Comparison of ENCODE assay signal across 14 mouse cellular contexts in genomic region chr9:87298900-87299299, GRCm38 (mm10). TPM values are rescaled to one million over a fixed set of nuclear protein-coding genes. Genes with fewer than 3 reads are reported as not detected.
A peak's percentile ranks its signal among the peaks of the same experiment; 100 is the strongest.
DNase-seq lines count a peak whose midpoint lies in the region; ATAC-seq lines count a peak whose summit lies in the region.
"Had no signal": no experiment of that assay in that cellular context is flagged by ENCODE, and none has a peak within 500 bp of the region (broad histone marks: within the 10 kb centered on the region; RNA-seq: fewer than 3 reads in every experiment).

No protein-coding gene starts in this region.

- H3K27ac ChIP-seq in kidney, embryonic 15.5 days: no peak overlapping the region
- H3K27ac ChIP-seq in embryonic facial prominence, embryonic 15.5 days (replicated peaks): no peak overlapping the region
- H3K27ac ChIP-seq: kidney, postnatal 0 days; limb, embryonic 15.5 days; macrophage; stomach, postnatal 0 days had no signal

- no peak for ATAC-seq in kidney, embryonic 15.5 days (replicated peaks; ENCODE audit: low FRiP score)
- peak; percentile 57; the same call in 1 of the 2 replicates for ATAC-seq in embryonic facial prominence, embryonic 15.5 days (ENCODE audit: insufficient number of reproducible peaks, low FRiP score, low TSS enrichment, low read depth)
- ATAC-seq in erythroid progenitor cell, adult 5-6 weeks (replicated peaks; ENCODE audit: low FRiP score, poor library complexity, severe bottlenecking): no peak
- ATAC-seq: forebrain, embryonic 14.5 days had no signal

- H3K9ac ChIP-seq in kidney, embryonic 15.5 days: no peak overlapping the region
- no peak overlapping the region for H3K9ac ChIP-seq in embryonic facial prominence, embryonic 15.5 days
- H3K9ac ChIP-seq: limb, embryonic 15.5 days had no signal

- H3K4me3 ChIP-seq in kidney, embryonic 15.5 days (replicated peaks): no peak overlapping the region
- H3K4me3 ChIP-seq in embryonic facial prominence, embryonic 15.5 days (replicated peaks): no peak overlapping the region
- H3K4me3 ChIP-seq: limb, embryonic 15.5 days had no signal

- no peaks in the 10 kb centered on the region for H3K36me3 ChIP-seq in kidney, embryonic 15.5 days
- H3K36me3 ChIP-seq in embryonic facial prominence, embryonic 15.5 days: no peaks in the 10 kb centered on the region
- H3K36me3 ChIP-seq: limb, embryonic 15.5 days had no signal

- no peak for DNase-seq in kidney, adult 9 months
- DNase-seq in cerebellum, adult 11-12 months: peak; percentile 29
- DNase-seq in mesoderm, embryonic 11.5 days (ENCODE audit: low read depth, low spot score): peak; percentile 33
- no peak for DNase-seq in gastrocnemius, adult 8-10 months (ENCODE audit: low spot score in 2 of 2)
- no peak for DNase-seq in adrenal gland, adult 2 months

- 28% methylated on average over 12 of the region's 12 CpGs for WGBS in kidney, embryonic 15.5 days
- WGBS in embryonic facial prominence, embryonic 15.5 days: 38% methylated on average over 12 of the region's 12 CpGs

- 0 out of 2 replicates have a peak overlapping the region, but pooled peaks have one; percentile 10 for H3K4me2 ChIP-seq in kidney, embryonic 15.5 days
- H3K4me2 ChIP-seq in embryonic facial prominence, embryonic 15.5 days (replicated peaks): no peak overlapping the region
- H3K4me2 ChIP-seq: heart, embryonic 11.5 days; limb, embryonic 15.5 days had no signal

- no peaks in the 10 kb centered on the region for H3K4me1 ChIP-seq in kidney, embryonic 15.5 days
- H3K4me1 ChIP-seq in embryonic facial prominence, embryonic 15.5 days: peaks cover 19% of the 10 kb centered on the region

- H3K9me3 ChIP-seq in kidney, embryonic 15.5 days (replicated peaks): no peaks in the 10 kb centered on the region
- no peaks in the 10 kb centered on the region for H3K9me3 ChIP-seq in embryonic facial prominence, embryonic 15.5 days (replicated peaks)
- H3K9me3 ChIP-seq: limb, embryonic 15.5 days had no signal

- no peaks in the 10 kb centered on the region for H3K27me3 ChIP-seq in kidney, embryonic 15.5 days
- no peaks in the 10 kb centered on the region for H3K27me3 ChIP-seq in embryonic facial prominence, embryonic 15.5 days
- H3K27me3 ChIP-seq: limb, embryonic 15.5 days had no signal

RNA-seq across cellular contexts. Expression of gene Cep162, which starts 43.6 kb away (rescaled TPM):
- polyA plus RNA-seq in kidney, embryonic 15.5 days (2015; fragmentation: Nextera tagmentation; extraction: Ambion mirVana): 7.2 and 8.1 TPM in 2 replicates
- polyA plus RNA-seq in embryonic facial prominence, embryonic 15.5 days (2015; fragmentation: Nextera tagmentation; extraction: Ambion mirVana): 6.0 and 6.5 TPM in 2 replicates
- total RNA-seq in gastrocnemius, adult 8-10 months (2022): 1 to 10 TPM; 1.1 to 2.4 (median 1.4) TPM
- 1 to 10 TPM; 4.6 to 5.6 TPM for total RNA-seq in adrenal gland, adult 2 months (2021)
- polyA plus RNA-seq in adrenal gland, adult 2 months (2012; rRNA removed): 0.54 and 0.61 TPM in 2 replicates
- total RNA-seq in erythroid progenitor cell, adult 5-6 weeks (2015; ENCODE audit: low replicate concordance): 10.5 and 14.1 TPM in 2 replicates
- total RNA-seq in erythroid progenitor cell, adult 5-6 weeks (2017; ENCODE audit: low replicate concordance): 14.3 and 17.1 TPM in 2 replicates

Comparison
In these comparisons a context has a peak if more than half of its experiments do, and no peak if none do; other contexts are left out.
1. DNase-seq: peak in cerebellum, adult 11-12 months (single experiment) and mesoderm, embryonic 11.5 days (single experiment); none in kidney, adult 9 months (single experiment), gastrocnemius, adult 8-10 months (0 of 2) and adrenal gland, adult 2 months (single experiment).